Mouse (Mus musculus) bone marrow, adult 2 months (tissue): ENCODE results near the gene Cdh11.

ENCODE experiments used
- CTCF ChIP-seq: fragments of 200-500 bp; IDR thresholded peaks from 2 replicates; pipeline ENCODE4 v1.5.1; 2011; ENCODE audit warnings: low read length, control low read depth; ENCODE audit not compliant: control insufficient read depth, insufficient read depth
- POLR2A ChIP-seq: fragments of 200-500 bp; IDR thresholded peaks from 2 replicates; pipeline ENCODE4 v1.6.1; 2011; ENCODE audit warnings: low read depth, mild to moderate bottlenecking, control low read depth, low read length, borderline replicate concordance; ENCODE audit not compliant: control insufficient read depth

- TF ChIP-seq CTCF (no peak), POLR2A (no peak)
Observed at GRCm38 (mm10) chr8:102738395-102738794, 47.0 kb downstream of the Cdh11 start.
